Mouse (Mus musculus) gastrocnemius, postnatal 4 days (tissue): Measurements from ENCODE around the gene Tppp2. TPM values are rescaled to one million over a fixed set of nuclear protein-coding genes. Genes with fewer than 3 reads are reported as not detected.

Experiments used
- DNase-seq, 2 experiments: peaks; one replicate each; pipeline ENCODE4 v3.0.0; 2021 to 2022; ENCODE audit warnings: low spot score in 2 of 2, mixed read lengths in 2 of 2
- long read RNA-seq, 2 experiments: library from polyadenylated mRNA; stranded (forward); transcript quantifications; one replicate each; pipeline ENCODE4 v2.0.0; 2021
- total RNA-seq, 2 experiments: library from RNA; stranded (reverse); gene quantifications; 2 replicates each; pipeline ENCODE4 v1.2.3; 2021

Gene Tppp2
- not detected for total RNA-seq
- long read RNA-seq, experiment 1: 0 reads
- long read RNA-seq, experiment 2: 0 reads

- no peak for DNase-seq
Measured at GRCm38 (mm10) chr14:51918125-51918524, at the start of gene Tppp2. Gene Tppp2 (plus strand): TSS chr14:51918425.

GRCm38 (mm10) chr14:51870756-51871155 lies 47.5 kb upstream of the Tppp2 start:
- no peak for DNase-seq

- no peak for DNase-seq
Measured at GRCm38 (mm10) chr14:51871741-51872140, 46.5 kb upstream of the Tppp2 start.

- no peak for DNase-seq
Measured at GRCm38 (mm10) chr14:51877517-51877916, 40.7 kb upstream of the Tppp2 start.

GRCm38 (mm10) chr14:51883527-51884030 lies 34.6 kb upstream of the Tppp2 start:
- peak; percentile 35 to 59 for DNase-seq

- no peak for DNase-seq
Measured at GRCm38 (mm10) chr14:51884031-51884544, 34.1 kb upstream of the Tppp2 start.

- DNase-seq: peak; percentile 84 to 96
Measured at GRCm38 (mm10) chr14:51884598-51885331, 33.5 kb upstream of the Tppp2 start, which contains the start of gene Mettl17. Gene Mettl17 (plus strand): TSS chr14:51884842.

GRCm38 (mm10) chr14:51886051-51886450 lies 32.2 kb upstream of the Tppp2 start:
- DNase-seq: no peak

- no peak for DNase-seq
Measured at GRCm38 (mm10) chr14:51889833-51890232, 28.4 kb upstream of the Tppp2 start.

GRCm38 (mm10) chr14:51892191-51892939 lies 25.9 kb upstream of the Tppp2 start, which contains the start of gene Slc39a2:
Gene Slc39a2 (plus strand): TSS chr14:51892889.
- DNase-seq: no peak

GRCm38 (mm10) chr14:51893094-51893794 lies 25.0 kb upstream of the Tppp2 start:
- DNase-seq: no peak

- DNase-seq: no peak
Measured at GRCm38 (mm10) chr14:51893809-51894208, 24.4 kb upstream of the Tppp2 start.

GRCm38 (mm10) chr14:51895071-51895470 lies 23.2 kb upstream of the Tppp2 start:
- DNase-seq: no peak

- no peak for DNase-seq
Measured at GRCm38 (mm10) chr14:51896019-51896418, 22.2 kb upstream of the Tppp2 start.

GRCm38 (mm10) chr14:51896539-51897170 lies 21.6 kb upstream of the Tppp2 start:
- no peak for DNase-seq

GRCm38 (mm10) chr14:51899351-51899750 lies 18.9 kb upstream of the Tppp2 start:
- no peak for DNase-seq

- peak; percentile 65 to 79 for DNase-seq
Measured at GRCm38 (mm10) chr14:51902806-51903710, 15.2 kb upstream of the Tppp2 start.

GRCm38 (mm10) chr14:51903782-51904181 lies 14.4 kb upstream of the Tppp2 start:
- no peak for DNase-seq

GRCm38 (mm10) chr14:51904706-51905105 lies 13.5 kb upstream of the Tppp2 start:
- no peak for DNase-seq

- DNase-seq: no peak
Measured at GRCm38 (mm10) chr14:51906102-51906501, 12.1 kb upstream of the Tppp2 start.
